Mouse (Mus musculus) gastrocnemius, postnatal 10 days (tissue): Measurements from ENCODE around the gene Capn9. TPM values are rescaled to one million over a fixed set of nuclear protein-coding genes. Genes with fewer than 3 reads are reported as not detected.

Source experiments
- DNase-seq: peaks from one replicate; pipeline ENCODE4 v3.0.0; 2021; ENCODE audit warnings: mixed read lengths
- total RNA-seq, 2 experiments: library from RNA; stranded (reverse); gene quantifications; 2 replicates each; pipeline ENCODE4 v1.2.3; 2021

Capn9 gene
- total RNA-seq, 2 experiments from 2014 or later = not detected

GRCm38 (mm10) chr8:124643540-124644339 is 67.8 kb downstream of the Capn9 start:
- DNase-seq = no peak

DNA sequence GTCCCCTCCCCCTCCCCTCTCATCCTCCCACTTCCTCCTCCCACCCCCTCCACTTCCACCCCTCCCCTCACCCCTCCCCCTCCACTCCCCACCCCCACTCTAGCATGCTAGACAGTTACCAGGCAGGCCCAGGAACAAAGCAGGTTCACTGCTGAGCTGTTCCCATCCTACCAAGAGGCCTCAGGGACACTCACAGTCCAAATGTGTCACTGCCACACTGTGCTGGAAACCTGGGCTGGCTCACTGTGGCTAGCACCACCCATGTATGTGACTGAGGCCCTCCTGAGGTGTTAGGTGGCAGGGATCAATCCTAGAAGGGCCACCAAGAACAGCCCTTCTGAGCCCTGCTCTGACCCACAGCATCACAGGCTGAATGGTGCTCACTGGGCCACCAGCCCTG is 72.4 kb downstream of the Capn9 start:
- DNase-seq = no peak

DNA sequence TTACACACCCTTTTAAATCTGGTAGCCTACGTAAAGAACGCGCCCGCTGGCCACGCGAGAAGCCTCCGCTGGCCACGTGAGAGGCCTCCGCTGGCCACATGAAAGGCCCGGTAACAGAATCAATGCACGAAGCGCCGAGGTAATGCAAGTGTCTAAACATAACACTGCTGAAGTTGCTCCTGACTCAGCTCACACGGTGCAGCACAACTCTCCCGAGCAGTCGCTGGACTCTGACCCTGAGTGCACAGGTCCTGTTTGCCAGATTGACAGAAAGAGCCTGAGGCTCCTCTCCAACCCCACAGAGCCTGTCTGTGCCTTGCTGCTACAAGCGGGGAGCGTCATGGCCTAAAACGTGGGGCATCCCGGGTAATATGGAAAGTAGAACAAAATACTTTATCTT is 75.9 kb downstream of the Capn9 start:
- DNase-seq = no peak

DNA sequence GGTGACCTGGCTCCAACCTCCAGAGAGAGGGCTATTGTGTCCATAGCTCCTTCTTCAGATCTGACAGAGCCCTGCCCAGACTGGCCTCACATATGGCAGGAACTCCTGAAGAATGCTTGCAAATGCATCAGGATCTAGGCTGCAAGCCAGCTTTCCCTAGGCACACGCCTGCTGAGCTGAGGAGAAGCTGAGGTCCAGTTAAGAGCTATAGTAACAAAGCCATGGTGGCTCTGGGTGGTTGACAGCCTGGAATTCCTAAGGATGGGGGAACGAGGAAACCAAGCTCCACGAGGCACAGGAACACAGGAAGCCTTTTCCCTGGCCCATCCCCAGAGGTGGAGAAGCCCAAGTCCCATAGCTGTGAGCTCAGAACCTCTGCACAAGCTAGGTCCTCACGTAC is 76.6 kb downstream of the Capn9 start:
- no peak for DNase-seq

GRCm38 (mm10) chr8:124653568-124654475 is 77.9 kb downstream of the Capn9 start:
- no peak for DNase-seq

DNA sequence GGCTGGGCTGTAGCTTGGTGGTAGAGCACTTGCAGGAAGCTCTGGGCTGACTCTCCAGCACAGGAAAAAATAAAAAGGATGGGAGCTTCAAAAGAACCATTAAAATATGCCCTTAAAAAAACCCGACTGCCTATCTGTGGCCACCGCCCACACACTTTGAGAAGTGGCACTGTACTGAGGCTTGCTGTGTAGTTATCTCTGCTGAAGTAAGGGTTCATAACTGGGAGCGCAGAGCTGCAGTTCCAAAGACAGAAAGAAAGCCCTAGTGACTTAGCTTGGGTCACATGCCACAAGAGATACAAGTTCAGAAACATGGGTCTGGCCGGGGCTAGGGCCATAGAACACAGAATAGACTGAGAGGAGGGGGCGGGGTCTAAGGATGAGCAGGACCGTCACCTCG is 82.0 kb downstream of the Capn9 start:
- DNase-seq = no peak

DNA sequence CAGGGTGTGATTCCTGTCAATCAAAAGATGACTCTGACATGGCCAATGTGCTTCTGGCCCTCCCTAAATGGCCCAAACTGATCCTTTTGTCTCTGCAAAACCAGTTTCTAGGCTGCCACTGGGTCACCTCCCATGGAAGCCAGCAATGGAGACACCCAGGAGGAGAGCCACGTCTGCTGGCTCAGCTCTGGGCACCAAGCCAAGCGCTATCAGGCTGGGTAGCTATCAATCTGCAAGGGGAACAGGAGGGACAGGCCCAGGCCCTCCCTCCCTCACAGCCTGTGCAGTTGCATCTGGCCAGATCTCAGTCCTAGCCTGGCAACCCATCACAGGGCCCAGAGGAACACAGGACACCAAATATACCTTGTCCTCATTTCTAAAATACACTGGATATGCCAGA is 82.5 kb downstream of the Capn9 start:
- DNase-seq = no peak

DNA sequence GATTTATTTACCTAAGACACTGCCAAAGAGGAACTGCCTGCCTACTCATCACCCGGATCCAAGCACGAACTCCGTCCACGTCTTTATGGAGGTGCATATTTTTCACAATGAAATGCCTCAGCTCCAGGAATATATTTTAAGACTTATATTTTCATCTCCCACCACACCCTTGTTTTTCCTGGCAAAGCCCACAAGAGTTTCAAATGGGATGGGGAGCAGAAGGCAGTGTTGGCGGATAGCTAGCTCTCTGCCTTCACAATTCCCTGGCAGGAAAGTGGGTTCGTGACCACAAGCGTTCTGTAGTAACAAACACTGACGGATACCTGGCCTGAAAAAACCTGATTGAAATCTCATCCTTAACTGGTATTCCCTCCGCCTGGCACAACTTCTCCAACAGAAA is 85.9 kb downstream of the Capn9 start:
- no peak for DNase-seq

DNA sequence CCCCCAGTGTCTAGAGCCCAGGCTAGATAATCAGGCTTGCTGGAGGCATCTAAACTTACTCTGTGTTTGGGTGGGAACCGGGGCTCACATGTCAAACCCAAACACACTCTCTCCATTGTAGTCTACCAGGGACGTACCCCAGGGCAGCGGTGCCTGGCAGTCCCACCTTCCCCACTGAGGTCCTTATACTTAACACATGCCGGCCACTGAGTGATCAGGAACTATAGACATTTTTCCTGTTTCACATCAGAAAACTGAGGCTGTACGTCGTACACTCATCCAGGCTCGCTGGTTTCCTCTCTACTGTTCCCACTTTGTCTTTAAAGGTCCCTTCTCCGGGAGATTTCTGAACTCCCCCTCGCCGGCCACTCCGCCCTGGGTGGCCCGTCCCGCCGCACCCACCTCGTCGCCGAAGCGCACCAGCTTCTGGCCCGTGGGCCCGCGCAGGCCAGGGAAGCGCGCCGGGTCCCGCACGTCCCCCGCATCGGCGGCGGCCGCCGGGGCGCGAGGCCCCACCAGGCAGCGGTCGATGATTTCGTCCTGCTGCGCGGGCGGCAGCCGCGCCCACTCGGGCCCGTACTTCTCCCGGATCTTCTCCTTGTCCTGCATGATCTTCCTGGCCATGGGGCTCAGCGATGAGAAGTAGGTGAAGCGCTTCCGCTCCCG is 86.7 kb downstream of the Capn9 start:
- peak; percentile 35 for DNase-seq

- peak; percentile 83 for DNase-seq
These were observed 87.4 kb downstream of the Capn9 start, which contains the start of gene 2310022B05Rik for GRCm38 (mm10) chr8:124663112-124663873. Gene 2310022B05Rik, minus strand, starts transcription at chr8:124663369.

DNA sequence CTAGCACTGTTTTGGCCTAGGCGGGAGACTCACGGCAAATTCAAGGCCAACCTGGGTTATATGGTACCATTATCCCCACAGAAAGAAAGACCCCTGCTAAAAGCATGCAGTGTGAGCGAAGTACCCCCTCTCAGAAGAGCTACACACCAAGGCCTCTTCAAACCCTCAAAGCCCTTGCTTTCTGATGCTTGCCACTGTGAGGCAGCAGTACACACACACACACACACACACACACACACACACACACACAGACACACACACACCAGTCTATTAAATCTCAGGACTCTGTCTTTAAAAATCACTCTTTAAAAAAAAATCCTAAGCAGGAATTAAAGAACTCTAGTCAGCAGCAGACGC is 87.9 kb downstream of the Capn9 start:
- no peak for DNase-seq

DNA sequence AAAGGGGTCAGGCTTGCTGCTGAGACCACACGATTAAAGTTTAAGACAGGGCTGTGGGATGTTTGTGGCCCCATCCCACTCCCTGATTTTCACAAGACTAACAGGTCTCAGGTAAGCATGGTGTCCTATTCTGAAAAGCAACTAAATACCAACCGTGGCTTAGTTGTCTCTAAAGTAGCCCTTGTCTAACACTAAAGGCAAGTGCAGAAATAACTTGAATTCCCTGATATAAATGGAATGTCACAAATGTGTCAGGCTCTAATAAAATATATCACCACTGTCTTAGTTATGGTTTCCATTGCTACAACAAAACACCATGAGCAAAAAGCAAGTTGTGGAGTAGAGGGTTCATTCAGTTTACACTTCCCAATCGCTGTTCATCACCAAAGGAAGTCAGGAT is 88.5 kb downstream of the Capn9 start:
- no peak for DNase-seq

Other genes starting within 250 kb of the Capn9 start
- gene Pgbd5, start 136.5 kb upstream of the Capn9 start, total RNA-seq = 1 to 10 TPM in 1 of 2 experiments, under 1 TPM in 1; 0.63 to 1.8 TPM
- gene Cog2, start 55.3 kb upstream of the Capn9 start, total RNA-seq = 10 to 100 TPM; 22.6 to 28.1 TPM
- gene Agt, start 6.4 kb upstream of the Capn9 start, total RNA-seq = 10 to 100 TPM; 11.0 to 13.8 TPM
- gene 2310022B05Rik, start 87.3 kb downstream of the Capn9 start, total RNA-seq = 10 to 100 TPM; 31.7 to 42.0 TPM
- gene Ttc13, start 145.9 kb downstream of the Capn9 start, total RNA-seq = 10 to 100 TPM; 21.4 to 28.4 TPM
- gene Arv1, start 146.0 kb downstream of the Capn9 start, total RNA-seq = 1 to 10 TPM; 3.9 to 5.1 TPM
- gene Fam89a, start 175.7 kb downstream of the Capn9 start, total RNA-seq = under 1 TPM; 0.70 to 0.94 TPM
- gene Trim67, start 217.0 kb downstream of the Capn9 start, total RNA-seq = under 1 TPM; 0.18 to 0.23 TPM